Mouse (Mus musculus) ES-E14 (cell line): ENCODE measurements at regions not wholly inside any gene's neighbourhood (a gene's known extent, or its start where the extent isn't known, plus 50 kb on each side); places are given as distances from the start of the nearest gene placed in this dataset.

Experiments used
- DNase-seq: peaks from one replicate; pipeline ENCODE4 v3.0.0-alpha.2; 2013; ENCODE audit warnings: low read depth, low spot score
- H3K27ac ChIP-seq: 2 replicates; pipeline ENCODE4 v1.5.1; 2012; ENCODE audit warnings: low read depth, mild to moderate bottlenecking, low read length, moderate library complexity, mixed read lengths; ENCODE audit not compliant: poor library complexity, insufficient read depth, severe bottlenecking
- H3K36me3 ChIP-seq: 2 replicates; pipeline ENCODE4 v1.6.1; 2012; ENCODE audit warnings: mild to moderate bottlenecking, low read length, moderate library complexity, mixed read lengths; ENCODE audit not compliant: control insufficient read depth, poor library complexity, insufficient read depth, severe bottlenecking
- H3K4me1 ChIP-seq, 2 experiments: fragments of 150-350 bp in 1 of 2; sonication (generic) in 1 of 2; 2 replicates each; pipeline ENCODE4 v1.6.1; 2012; ENCODE audit warnings: low read length in 2 of 2, mild to moderate bottlenecking in 1 of 2, mixed read lengths in 1 of 2; ENCODE audit not compliant: control insufficient read depth in 2 of 2, insufficient read depth in 2 of 2, poor library complexity in 1 of 2
- H3K4me3 ChIP-seq, 2 experiments: fragments of 150-350 bp in 1 of 2; sonication (generic) in 1 of 2; 2 replicates each; pipeline ENCODE4 v1.5.1; 2012; ENCODE audit warnings: low read length in 2 of 2, low read depth in 1 of 2, mild to moderate bottlenecking in 1 of 2, mixed read lengths in 1 of 2; ENCODE audit not compliant: insufficient read depth in 1 of 2, poor library complexity in 1 of 2, severe bottlenecking in 1 of 2
- H3K9ac ChIP-seq: 2 replicates; pipeline ENCODE4 v1.6.1; 2012; ENCODE audit warnings: low read depth, mild to moderate bottlenecking, low read length, mixed read lengths; ENCODE audit not compliant: poor library complexity, insufficient read depth, severe bottlenecking
- H3K9me3 ChIP-seq: fragments of 150-350 bp; sonication (generic); 2 replicates; pipeline ENCODE4 v1.6.1; 2012; ENCODE audit warnings: low read depth, mild to moderate bottlenecking, low read length; ENCODE audit not compliant: control insufficient read depth, insufficient read depth
- CHD2 ChIP-seq: IDR thresholded peaks from 2 replicates; pipeline ENCODE4 v1.6.1; 2014; ENCODE audit warnings: mild to moderate bottlenecking, low read depth, low read length, inconsistent platforms
- HCFC1 ChIP-seq: IDR thresholded peaks from 2 replicates; pipeline ENCODE4 v1.6.1; 2012; ENCODE audit warnings: low read length, inconsistent platforms, borderline replicate concordance; ENCODE audit not compliant: insufficient read depth
- MAFK ChIP-seq: IDR thresholded peaks from 2 replicates; pipeline ENCODE4 v1.6.1; 2014; ENCODE audit warnings: mild to moderate bottlenecking, low read depth, low read length, inconsistent platforms; ENCODE audit not compliant: insufficient read depth
- ZC3H11A ChIP-seq: IDR thresholded peaks from 2 replicates; pipeline ENCODE4 v1.6.1; 2012; ENCODE audit warnings: low read depth, mild to moderate bottlenecking, inconsistent platforms, low read length, borderline replicate concordance
- ZNF384 ChIP-seq: IDR thresholded peaks from 2 replicates; pipeline ENCODE4 v1.6.1; 2012; ENCODE audit warnings: low read depth, low read length, inconsistent platforms
- in situ Hi-C, 2 experiments: fragments of 600-800 bp; cut with MboI; formaldehyde crosslinking; loops; one replicate each; pipeline ENCODE4 v1.15.1; 2025; ENCODE audit warnings: low sequenced_read_pairs in 2 of 2, inconsistent platforms in 1 of 2; ENCODE audit not compliant: unreplicated experiment in 2 of 2

DNA sequence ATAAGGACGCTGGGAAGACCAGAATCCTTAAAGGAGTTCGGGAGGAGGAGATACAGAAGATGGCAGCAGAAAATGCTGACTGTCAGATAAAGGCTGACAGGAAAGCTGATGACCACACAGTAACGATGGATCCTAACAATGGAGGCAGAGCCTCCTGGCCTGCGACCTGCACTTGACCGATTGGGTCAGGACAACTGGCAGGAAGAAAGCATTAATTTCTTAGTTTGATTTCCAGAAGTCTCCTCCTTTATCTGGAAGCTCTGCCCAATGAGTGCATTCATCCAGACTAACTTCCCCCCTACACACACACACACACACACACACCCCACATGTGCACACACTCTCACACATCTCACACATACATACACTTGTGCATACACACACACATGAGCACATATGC lies 128.6 kb downstream of the Zfp706 start:
- in situ Hi-C loops = no loop called here
- Histone ChIP-seq H3K9ac (no peak overlapping the region), H3K27ac (no peak overlapping the region), H3K9me3 (no peaks in the 10 kb centered on the region), H3K36me3 (no peaks in the 10 kb centered on the region), H3K4me1 (peaks cover 6 to 14% of the 10 kb centered on the region in 2 experiments; a peak in 3 of 4 replicates), H3K4me3 (no peak overlapping the region)
- TF ChIP-seq ZNF384 (no peak), MAFK (peak; percentile 29; the same call in 1 of the 2 replicates), HCFC1 (no peak)
- no peak for DNase-seq

DNA sequence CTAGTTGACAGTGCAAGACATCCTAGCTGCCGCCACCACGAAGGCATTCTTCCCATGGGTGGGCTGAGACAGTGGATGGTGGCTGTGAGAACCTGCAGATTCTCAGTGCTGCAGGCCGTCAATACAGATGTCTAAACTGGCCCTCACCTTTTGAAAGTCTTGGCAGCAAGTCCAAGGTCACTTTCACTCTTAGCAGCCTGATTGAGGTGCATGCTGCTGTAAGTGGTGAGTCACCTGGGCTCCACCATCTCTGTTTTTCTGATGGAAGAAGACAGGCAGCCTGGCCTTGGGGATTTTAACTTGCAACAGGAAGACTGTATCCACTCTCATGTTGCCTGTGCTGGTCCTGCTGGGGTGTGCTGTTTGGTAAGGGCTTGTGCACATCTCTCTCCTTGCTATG lies 129.3 kb downstream of the Zfp706 start:
- DNase-seq = no peak
- H3K27ac ChIP-seq = no peak overlapping the region
- TF ChIP-seq CHD2 (no peak), HCFC1 (no peak), ZC3H11A (no peak), ZNF384 (no peak), MAFK (no peak)
- peaks cover 6 to 14% of the 10 kb centered on the region in 2 experiments; a peak in 3 of 4 replicates for H3K4me1 ChIP-seq
- H3K9ac ChIP-seq = no peak overlapping the region
- H3K36me3 ChIP-seq = no peaks in the 10 kb centered on the region
- H3K4me3 ChIP-seq = no peak overlapping the region
- no peaks in the 10 kb centered on the region for H3K9me3 ChIP-seq
- in situ Hi-C loops = no loop called here

GRCm38 (mm10) chr15:36877501-36877900 lies 130.1 kb downstream of the Zfp706 start:
- in situ Hi-C loops = no loop called here
- no peaks in the 10 kb centered on the region for H3K9me3 ChIP-seq
- no peak for DNase-seq
- H3K36me3 ChIP-seq = no peaks in the 10 kb centered on the region
- peaks cover 6 to 14% of the 10 kb centered on the region in 2 experiments; a peak in 3 of 4 replicates for H3K4me1 ChIP-seq
- H3K4me3 ChIP-seq = no peak overlapping the region
- H3K27ac ChIP-seq = no peak overlapping the region
- TF ChIP-seq CHD2 = no peak
- no peak for TF ChIP-seq ZNF384
- no peak for TF ChIP-seq MAFK
- TF ChIP-seq ZC3H11A = no peak
- no peak for TF ChIP-seq HCFC1
- no peak overlapping the region for H3K9ac ChIP-seq

DNA sequence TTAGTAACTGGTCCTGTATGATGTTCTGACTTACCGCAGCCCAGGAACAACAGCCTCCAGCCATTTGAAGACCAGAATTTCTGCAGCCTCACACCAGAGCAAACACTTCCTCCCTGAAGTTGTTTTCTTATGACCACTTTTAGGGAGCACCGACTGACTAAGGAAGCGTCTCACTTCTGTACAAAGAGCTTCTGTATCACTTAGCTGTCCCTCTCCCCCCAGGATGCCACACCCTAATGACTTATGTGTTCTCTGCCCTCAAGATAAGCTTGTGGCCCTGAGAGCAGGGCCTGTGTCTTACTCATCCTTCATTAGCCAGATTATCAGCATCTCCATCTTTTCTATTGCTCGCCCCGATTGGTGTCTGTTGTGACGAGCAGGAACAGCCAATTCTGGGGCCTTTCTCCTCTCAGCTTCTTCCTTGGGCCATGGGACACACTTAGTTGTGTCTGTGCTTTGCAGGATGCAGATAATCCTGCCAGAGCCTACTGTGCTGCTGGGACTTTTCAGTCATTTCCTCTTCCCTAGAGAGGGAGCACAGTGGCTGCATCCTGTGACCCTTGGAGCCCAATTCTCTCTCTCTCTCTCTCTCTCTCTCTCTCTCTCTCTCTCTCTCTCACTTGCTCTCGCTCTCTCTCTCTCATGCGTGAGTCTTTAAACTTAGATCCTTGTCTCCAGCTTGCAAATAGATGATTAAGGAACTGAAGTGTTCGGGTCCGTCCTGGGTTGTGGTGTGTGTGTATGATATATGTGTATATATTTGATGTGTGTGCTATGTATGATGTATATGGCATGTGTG lies 131.4 kb downstream of the Zfp706 start:
- TF ChIP-seq HCFC1 = no peak
- no peak for TF ChIP-seq MAFK
- TF ChIP-seq ZC3H11A = no peak
- no peak for TF ChIP-seq CHD2
- TF ChIP-seq ZNF384 = no peak
- no peaks in the 10 kb centered on the region for H3K36me3 ChIP-seq
- peaks cover 6 to 14% of the 10 kb centered on the region in 2 experiments; a peak in 3 of 4 replicates for H3K4me1 ChIP-seq
- H3K9ac ChIP-seq = no peak overlapping the region
- no peaks in the 10 kb centered on the region for H3K9me3 ChIP-seq
- in situ Hi-C loops = no loop called here
- H3K27ac ChIP-seq = no peak overlapping the region
- no peak for DNase-seq
- H3K4me3 ChIP-seq = no peak overlapping the region
